Mouse (Mus musculus) ZHBTc4 (cell line): ENCODE measurements at regions not wholly inside any gene's neighbourhood (a gene's known extent, or its start where the extent isn't known, plus 50 kb on each side); places are given as distances from the start of the nearest gene placed in this dataset.

Experiments used
- DNase-seq: peaks from one replicate; pipeline ENCODE4 v3.0.0-alpha.2; 2011; ENCODE audit warnings: low read depth, low spot score

DNA sequence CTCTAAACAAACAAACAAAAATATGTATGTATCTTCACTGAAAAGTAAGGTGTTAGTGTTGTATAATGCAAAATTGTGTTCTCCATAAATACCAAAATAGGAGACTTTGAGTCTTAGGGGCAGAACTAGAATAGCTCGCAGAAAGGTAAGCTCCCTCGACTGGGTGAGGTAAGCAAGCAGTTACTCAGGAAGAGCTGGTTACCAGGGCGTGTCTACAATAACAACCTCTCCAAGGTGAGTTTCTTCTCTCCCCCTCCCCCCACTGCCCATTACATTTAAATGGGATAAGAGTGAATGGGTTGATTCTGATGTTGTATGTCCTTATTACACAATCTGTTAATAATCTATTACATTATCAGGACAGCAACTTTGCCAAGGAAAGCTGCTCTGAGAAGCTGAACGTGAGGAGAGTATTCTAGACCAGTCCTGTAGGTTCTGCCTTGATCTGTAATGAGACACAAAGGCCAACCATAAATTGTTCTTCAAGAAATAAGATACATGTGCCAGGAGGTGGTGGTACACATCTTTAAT is 125.2 kb upstream of the Zfand5 start:
- no peak for DNase-seq

GRCm38 (mm10) chr19:21144659-21145283 is 127.3 kb upstream of the Zfand5 start:
- peak; percentile 68 for DNase-seq

DNA sequence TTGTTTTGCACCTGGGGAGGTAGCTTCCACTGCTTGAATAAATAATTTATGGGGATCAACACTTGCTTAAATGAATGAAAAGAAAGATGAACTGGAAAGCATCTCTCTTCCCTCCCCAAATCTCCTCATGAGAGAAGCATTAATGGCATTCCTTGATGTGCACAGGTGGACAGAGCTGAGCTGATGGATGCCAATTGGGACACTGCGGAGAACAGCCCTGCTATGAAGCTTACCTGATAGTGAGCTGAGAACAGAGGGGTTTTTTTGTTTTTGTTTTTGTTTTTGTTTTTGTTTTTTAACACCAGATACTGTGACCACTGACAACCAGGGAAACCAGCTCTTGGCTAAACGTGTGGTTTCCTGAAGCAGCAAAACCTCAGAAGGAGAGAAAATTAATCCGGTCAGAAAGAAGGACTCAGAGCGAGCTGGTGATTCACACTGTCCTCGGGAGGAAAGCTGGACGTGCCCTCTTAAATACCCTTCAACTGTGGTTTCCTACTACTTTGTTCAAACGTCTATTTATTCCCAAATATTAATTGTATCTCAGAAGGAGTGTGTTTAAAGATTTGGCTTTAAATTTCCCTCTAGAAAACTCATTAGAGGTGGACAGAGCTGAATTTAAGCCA is 128.0 kb upstream of the Zfand5 start:
- no peak for DNase-seq

DNA sequence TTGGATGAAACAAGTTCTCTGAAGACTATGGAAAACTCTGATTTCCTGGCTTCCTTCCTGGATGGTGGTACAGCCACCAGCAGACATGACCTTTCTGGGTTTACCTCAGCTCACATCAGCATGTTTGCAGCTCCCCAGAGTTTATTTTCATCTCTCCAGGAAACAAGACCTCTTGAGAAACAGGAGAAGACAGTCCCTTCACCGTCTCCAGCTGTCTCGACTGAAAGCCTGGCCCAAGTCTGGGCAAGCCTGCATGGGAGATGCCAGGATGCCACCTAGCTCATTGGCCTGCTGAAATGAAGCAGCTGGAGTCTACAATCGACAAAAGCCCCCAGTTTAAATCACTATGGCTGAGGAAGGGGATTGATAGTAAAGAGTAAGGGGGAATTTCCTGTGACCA is 131.6 kb upstream of the Zfand5 start:
- no peak for DNase-seq

- DNase-seq, result peak; percentile 19
Observed at GRCm38 (mm10) chr19:21138998-21139495, 133.0 kb upstream of the Zfand5 start.

GRCm38 (mm10) chr19:21136756-21137155 is 135.3 kb upstream of the Zfand5 start:
- no peak for DNase-seq

DNA sequence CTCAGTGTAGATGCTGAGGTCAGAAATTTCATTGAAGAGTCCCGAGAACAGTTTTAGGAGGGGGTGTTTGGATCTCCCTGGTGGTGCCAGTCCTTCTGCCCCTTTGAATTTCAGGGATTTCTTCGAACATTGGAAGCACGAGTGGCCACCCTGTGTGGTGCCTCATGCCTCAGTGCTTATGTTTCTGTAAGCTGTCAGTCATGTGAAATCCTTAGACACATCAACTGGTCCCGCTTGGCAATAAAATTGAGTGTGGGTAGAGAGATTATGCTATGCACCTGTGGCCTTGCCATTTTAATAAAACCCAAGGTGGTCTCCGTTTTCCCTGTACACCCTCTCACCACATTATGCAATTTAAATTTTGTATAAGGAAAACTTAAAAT is 136.1 kb upstream of the Zfand5 start:
- no peak for DNase-seq

DNA sequence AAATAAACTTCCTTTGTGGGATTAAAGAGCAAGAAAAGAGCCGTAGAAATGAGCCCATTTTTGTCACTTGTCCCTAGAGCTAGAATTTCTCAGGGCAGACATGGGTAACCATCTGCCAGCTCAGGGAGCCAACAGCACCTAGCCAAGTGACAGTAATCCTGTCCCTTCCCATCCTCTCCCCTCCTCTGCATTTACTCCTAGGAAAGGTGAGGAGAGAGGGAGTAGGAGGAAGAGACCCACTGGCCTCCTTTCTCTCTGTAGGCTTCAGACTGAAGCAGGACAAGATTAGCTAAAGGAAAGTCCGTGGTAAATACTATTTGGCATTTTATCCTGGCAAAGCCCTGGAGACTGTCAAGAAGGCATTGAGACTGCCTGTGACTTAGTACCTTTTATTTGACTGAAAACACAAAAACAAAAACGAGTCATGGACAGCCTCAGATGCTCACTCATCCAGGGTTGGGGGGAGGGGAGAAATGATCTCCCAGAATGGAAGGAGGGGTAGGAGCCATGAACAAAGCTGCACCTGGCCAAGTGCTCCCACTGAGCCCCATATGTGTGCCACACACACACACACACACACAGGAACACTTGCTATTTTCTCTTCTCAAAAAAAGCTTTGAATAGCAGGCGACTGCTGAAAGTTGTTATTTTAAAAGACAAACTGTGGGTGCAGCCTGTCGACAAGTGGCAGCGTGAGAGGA is 136.6 kb upstream of the Zfand5 start:
- no peak for DNase-seq

GRCm38 (mm10) chr19:21129653-21130052 is 142.4 kb upstream of the Zfand5 start:
- DNase-seq, result peak; percentile 7

GRCm38 (mm10) chr19:21127079-21127745 is 144.9 kb upstream of the Zfand5 start:
- no peak for DNase-seq

GRCm38 (mm10) chr19:21126670-21127069 is 145.4 kb upstream of the Zfand5 start:
- no peak for DNase-seq

- DNase-seq, result no peak
Observed at GRCm38 (mm10) chr19:21119477-21119876, 152.6 kb upstream of the Zfand5 start.

- no peak for DNase-seq
Observed at GRCm38 (mm10) chr19:21118782-21119181, 153.3 kb upstream of the Zfand5 start.

GRCm38 (mm10) chr19:21115693-21116092 is 156.4 kb upstream of the Zfand5 start:
- DNase-seq, result no peak

- DNase-seq, result no peak
Observed at GRCm38 (mm10) chr19:21111836-21112235, 157.8 kb upstream of the Tmc1 start.

- DNase-seq, result no peak
Observed at GRCm38 (mm10) chr19:21108311-21108710, 154.3 kb upstream of the Tmc1 start.

GRCm38 (mm10) chr19:21107741-21108140 is 153.7 kb upstream of the Tmc1 start:
- no peak for DNase-seq

DNA sequence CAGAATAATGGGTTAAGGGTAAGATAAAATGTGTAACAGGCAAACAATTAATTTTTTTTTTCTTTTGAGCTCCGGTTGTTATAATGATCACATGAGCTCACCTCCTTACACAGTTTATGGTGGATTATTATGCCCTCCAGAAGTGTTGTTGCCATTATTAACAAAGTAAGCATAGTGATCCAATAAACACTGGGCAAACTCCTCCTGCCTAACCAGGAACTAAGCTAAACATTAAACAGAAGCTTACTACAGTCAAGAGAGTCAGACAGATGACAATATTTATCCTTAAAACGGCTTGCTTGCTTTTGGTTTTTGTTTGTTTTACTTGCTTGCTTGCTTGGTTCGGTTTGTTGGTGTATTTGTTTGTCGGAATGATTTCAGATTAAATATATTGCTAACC is 153.3 kb upstream of the Tmc1 start:
- DNase-seq, result no peak

DNA sequence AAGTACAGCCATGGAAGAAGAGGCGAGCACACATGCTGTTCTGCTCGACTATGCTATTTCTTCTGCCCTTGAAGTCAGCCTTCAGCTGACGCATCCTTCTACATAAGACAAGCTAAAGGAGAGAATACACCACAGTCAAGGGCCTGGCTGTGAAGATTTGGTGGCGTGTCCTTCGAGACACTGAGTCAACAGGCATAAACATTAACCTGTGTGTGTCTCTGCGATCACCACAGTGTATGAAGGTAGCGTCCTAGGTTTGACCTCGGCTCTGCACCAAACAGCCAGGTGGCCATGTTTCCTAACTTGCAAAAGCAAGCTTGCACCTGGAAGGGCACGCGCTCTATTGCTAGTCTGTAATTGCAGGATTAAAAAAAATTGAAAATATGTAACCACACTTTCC is 152.8 kb upstream of the Tmc1 start:
- no peak for DNase-seq

GRCm38 (mm10) chr19:21106241-21106669 is 152.3 kb upstream of the Tmc1 start:
- no peak for DNase-seq

DNA sequence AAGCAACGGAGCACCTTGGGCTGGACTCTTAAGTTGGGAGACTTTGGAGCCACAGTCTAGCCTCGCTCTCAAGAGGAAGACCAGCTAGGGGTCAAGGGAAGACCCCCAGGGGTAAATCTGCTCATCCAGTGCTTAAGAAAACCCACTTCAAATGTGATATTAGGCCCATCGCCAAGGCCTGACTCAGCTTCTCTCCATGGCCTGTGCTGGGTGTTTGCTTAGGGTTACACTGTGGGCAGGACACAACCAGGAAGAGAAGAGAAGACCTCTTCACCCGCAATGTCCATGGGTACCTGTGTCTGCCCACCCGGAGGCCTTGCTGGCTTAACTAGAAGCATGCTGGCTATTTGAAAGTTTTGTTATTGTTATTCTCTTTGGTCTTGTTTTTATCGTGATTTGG is 151.0 kb upstream of the Tmc1 start:
- DNase-seq, result no peak

DNA sequence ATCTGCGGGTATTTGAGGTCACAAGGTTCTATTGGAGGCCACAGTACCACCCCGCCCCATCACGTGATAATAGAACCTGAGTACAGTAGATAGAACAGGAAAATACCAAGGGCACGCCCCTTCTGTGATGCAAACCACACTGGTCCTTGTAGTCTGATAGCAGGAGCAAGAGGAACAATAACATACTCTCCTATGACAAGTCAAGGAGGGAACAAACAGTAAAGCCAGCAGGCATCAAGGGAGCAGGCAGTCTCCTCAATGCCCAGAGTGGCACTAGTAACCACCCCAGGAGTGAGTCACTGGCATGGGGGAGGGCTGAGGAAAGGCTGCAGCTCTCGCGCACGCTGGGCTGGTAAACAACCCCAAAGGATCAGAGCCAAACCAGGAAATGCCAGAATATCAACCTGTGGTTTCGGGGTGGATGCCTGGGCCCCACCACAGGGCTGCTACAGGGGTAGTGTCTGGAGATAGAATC is 150.5 kb upstream of the Tmc1 start:
- peak; percentile 34 for DNase-seq
